Mouse (Mus musculus): Measurements from ENCODE around the gene Olfr975. TPM values are rescaled to one million over a fixed set of nuclear protein-coding genes. Genes with fewer than 3 reads are reported as not detected.

Olfr975 gene
- polyA plus RNA-seq, 1 experiment from 2014 or later = 0.09 TPM

DNA sequence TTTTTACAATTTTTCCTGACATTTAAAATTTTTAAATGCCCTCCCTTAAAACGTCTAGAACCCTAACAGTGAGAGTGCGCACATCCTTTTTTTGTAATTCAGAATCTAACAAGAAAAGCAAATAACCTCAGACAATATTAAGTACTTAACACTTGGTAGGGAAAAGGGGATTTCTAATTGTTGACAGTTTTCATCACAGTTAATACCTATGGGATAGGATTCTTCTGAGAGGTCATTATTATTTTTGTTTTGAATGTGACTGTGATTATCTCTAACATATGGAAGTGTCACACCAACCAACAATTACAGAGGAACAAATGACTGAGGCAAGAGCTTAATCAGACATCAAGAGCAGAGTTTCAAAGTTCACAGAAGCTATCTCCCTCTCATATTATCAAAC, 44.8 kb downstream of the Olfr975 start, which contains the start of gene Olfr229:
TSS of gene Olfr229 (plus strand) at position 301 of the 400 bp plus-strand sequence.
- no peak within 1 kb of the TSS for H3K4me2 ChIP-seq (ENCODE audit: low read depth, severe bottlenecking)
- H3K36me3 ChIP-seq (ENCODE audit: control insufficient read depth, insufficient read depth, low read length) = no peaks in the 10 kb centered on the region
- H3K4me3 ChIP-seq (ENCODE audit: low read depth, low read length) = no peak within 1 kb of the TSS
- H3K9ac ChIP-seq (ENCODE audit: low read length) = no peak within 1 kb of the TSS
- no peaks in the 10 kb centered on the region for H3K9me3 ChIP-seq (ENCODE audit: control insufficient read depth, low read length)
- ATAC-seq (ENCODE audit: insufficient number of reproducible peaks, low FRiP score, low TSS enrichment, low read depth) (no peak), DNase-seq (ENCODE audit: low spot score) (no peak)
- 75% methylated on average over 2 of the region's 2 CpGs for WGBS
- H3K27me3 ChIP-seq (ENCODE audit: control insufficient read depth, insufficient read depth, low read length) = no peaks in the 10 kb centered on the region
- no peak within 1 kb of the TSS for H3K27ac ChIP-seq (replicated peaks; ENCODE audit: low read depth, low read length)
- H3K4me1 ChIP-seq (ENCODE audit: control insufficient read depth, insufficient read depth, low read length) = no peaks in the 10 kb centered on the region

DNA sequence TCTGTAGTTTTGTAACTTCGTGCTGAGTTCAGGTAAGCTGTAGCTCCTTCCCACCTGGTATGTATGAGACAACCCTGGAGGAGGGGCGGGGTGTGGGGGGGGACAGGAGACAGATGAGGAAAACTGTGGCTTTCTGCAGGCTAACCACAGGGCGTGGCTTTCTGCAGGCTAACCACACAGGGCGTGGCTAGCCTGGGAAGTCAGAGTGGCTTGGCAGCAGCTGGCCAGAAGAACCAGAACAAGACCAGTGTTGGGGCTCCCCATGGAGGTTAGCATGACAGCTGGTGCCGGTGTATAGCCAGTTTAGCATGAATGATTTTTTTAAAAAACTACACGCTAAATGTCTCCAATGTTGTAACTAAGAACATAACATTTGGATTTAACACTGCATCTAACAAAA, 46.7 kb downstream of the Olfr975 start:
- H3K27me3 ChIP-seq (ENCODE audit: control insufficient read depth, insufficient read depth, low read length) = no peaks in the 10 kb centered on the region
- DNase-seq (ENCODE audit: low spot score) (no peak), ATAC-seq (ENCODE audit: insufficient number of reproducible peaks, low FRiP score, low TSS enrichment, low read depth) (no peak)
- 79% methylated on average over 6 of the region's 6 CpGs for WGBS
- no peak overlapping the region for H3K4me2 ChIP-seq (ENCODE audit: low read depth, severe bottlenecking)
- no peak overlapping the region for H3K27ac ChIP-seq (replicated peaks; ENCODE audit: low read depth, low read length)
- H3K4me1 ChIP-seq (ENCODE audit: control insufficient read depth, insufficient read depth, low read length) = no peaks in the 10 kb centered on the region
- no peak overlapping the region for H3K4me3 ChIP-seq (ENCODE audit: low read depth, low read length)
- H3K36me3 ChIP-seq (ENCODE audit: control insufficient read depth, insufficient read depth, low read length) = no peaks in the 10 kb centered on the region
- H3K9ac ChIP-seq (ENCODE audit: low read length) = no peak overlapping the region
- H3K9me3 ChIP-seq (ENCODE audit: control insufficient read depth, low read length) = no peaks in the 10 kb centered on the region

Other genes starting within 250 kb of the Olfr975 start
- not detected in 2 replicates for gene Olfr149, start 244.9 kb downstream of the Olfr975 start, polyA plus RNA-seq (2014; fragmentation: Nextera tagmentation; extraction: Ambion mirVana)
- gene Olfr965, start 240.7 kb downstream of the Olfr975 start, polyA plus RNA-seq (2014; fragmentation: Nextera tagmentation; extraction: Ambion mirVana) = not detected in 2 replicates
- not detected in 2 replicates for gene Olfr150, start 221.1 kb downstream of the Olfr975 start, polyA plus RNA-seq (2014; fragmentation: Nextera tagmentation; extraction: Ambion mirVana)
- gene Olfr967, start 205.8 kb downstream of the Olfr975 start, polyA plus RNA-seq (2014; fragmentation: Nextera tagmentation; extraction: Ambion mirVana) = not detected in 2 replicates
- not detected in 2 replicates for gene Olfr968, start 168.8 kb downstream of the Olfr975 start, polyA plus RNA-seq (2014; fragmentation: Nextera tagmentation; extraction: Ambion mirVana)
- not detected in 2 replicates for gene Olfr969, start 161.1 kb downstream of the Olfr975 start, polyA plus RNA-seq (2014; fragmentation: Nextera tagmentation; extraction: Ambion mirVana)
- gene Olfr970, start 143.2 kb downstream of the Olfr975 start, polyA plus RNA-seq (2014; fragmentation: Nextera tagmentation; extraction: Ambion mirVana) = not detected in 2 replicates
- not detected in 2 replicates for gene Olfr971, start 115.2 kb downstream of the Olfr975 start, polyA plus RNA-seq (2014; fragmentation: Nextera tagmentation; extraction: Ambion mirVana)
- gene Olfr972, start 85.6 kb downstream of the Olfr975 start, polyA plus RNA-seq (2014; fragmentation: Nextera tagmentation; extraction: Ambion mirVana) = not detected in 2 replicates
- gene Olfr229, start 44.7 kb downstream of the Olfr975 start, polyA plus RNA-seq (2014; fragmentation: Nextera tagmentation; extraction: Ambion mirVana) = not detected in 2 replicates
- gene Olfr974, start 14.5 kb downstream of the Olfr975 start, polyA plus RNA-seq (2014; fragmentation: Nextera tagmentation; extraction: Ambion mirVana) = not detected in 2 replicates
- gene Olfr976, start 9.1 kb upstream of the Olfr975 start, polyA plus RNA-seq (2014; fragmentation: Nextera tagmentation; extraction: Ambion mirVana) = not detected in 2 replicates
- gene Olfr978, start 40.1 kb upstream of the Olfr975 start, polyA plus RNA-seq (2014; fragmentation: Nextera tagmentation; extraction: Ambion mirVana) = not detected in 2 replicates
- gene Olfr979, start 51.4 kb upstream of the Olfr975 start, polyA plus RNA-seq (2014; fragmentation: Nextera tagmentation; extraction: Ambion mirVana) = not detected in 2 replicates
- gene Olfr980, start 57.5 kb upstream of the Olfr975 start, polyA plus RNA-seq (2014; fragmentation: Nextera tagmentation; extraction: Ambion mirVana) = not detected in 2 replicates
- not detected in 2 replicates for gene Olfr981, start 69.4 kb upstream of the Olfr975 start, polyA plus RNA-seq (2014; fragmentation: Nextera tagmentation; extraction: Ambion mirVana)
- not detected in 2 replicates for gene Olfr982, start 121.8 kb upstream of the Olfr975 start, polyA plus RNA-seq (2014; fragmentation: Nextera tagmentation; extraction: Ambion mirVana)
- not detected in 2 replicates for gene Olfr983, start 141.5 kb upstream of the Olfr975 start, polyA plus RNA-seq (2014; fragmentation: Nextera tagmentation; extraction: Ambion mirVana)
- not detected in 2 replicates for gene Olfr984, start 162.2 kb upstream of the Olfr975 start, polyA plus RNA-seq (2014; fragmentation: Nextera tagmentation; extraction: Ambion mirVana)
- gene Olfr985, start 178.1 kb upstream of the Olfr975 start, polyA plus RNA-seq (2014; fragmentation: Nextera tagmentation; extraction: Ambion mirVana) = not detected in 2 replicates
- gene Tmem225, start 196.1 kb upstream of the Olfr975 start, polyA plus RNA-seq (2014; fragmentation: Nextera tagmentation; extraction: Ambion mirVana) = not detected in 2 replicates
- not detected in 2 replicates for gene Olfr986, start 228.9 kb upstream of the Olfr975 start, polyA plus RNA-seq (2014; fragmentation: Nextera tagmentation; extraction: Ambion mirVana)
- 6.2 and 7.9 TPM in 2 replicates for gene Zfp202, start 240.3 kb upstream of the Olfr975 start, polyA plus RNA-seq (2014; fragmentation: Nextera tagmentation; extraction: Ambion mirVana)

Measured in limb, embryonic 11.5 days (tissue).